Mouse (Mus musculus) right cerebral cortex, adult 2 months (tissue): ENCODE measurements at regions not wholly inside any gene's neighbourhood (a gene's known extent, or its start where the extent isn't known, plus 50 kb on each side); places are given as distances from the start of the nearest gene placed in this dataset.

ENCODE experiments used
- DNase-seq, 2 experiments: peaks; one replicate each; pipeline ENCODE4 v3.0.0; 2021 to 2022; ENCODE audit warnings: low spot score in 2 of 2

DNA sequence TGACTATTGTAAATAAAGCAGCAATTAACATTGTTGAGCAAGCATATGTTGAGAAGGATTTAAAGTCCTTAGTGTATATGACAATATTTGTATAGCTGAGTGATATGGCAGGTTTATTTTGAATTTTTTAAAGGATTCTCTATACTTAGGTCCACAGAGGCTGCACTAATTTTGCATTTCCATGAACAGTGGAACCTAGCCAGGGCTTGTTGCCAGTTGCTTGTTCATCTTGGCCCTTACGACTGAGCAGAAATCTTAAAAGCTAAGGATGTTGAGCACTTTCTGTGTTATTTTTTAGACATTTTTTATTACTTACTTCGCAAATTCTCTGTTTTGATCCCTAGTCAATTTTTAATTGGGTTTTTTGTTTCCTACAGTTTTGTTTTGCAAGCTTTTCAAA lies 417.8 kb downstream of the Cdh7 start:
- DNase-seq: peak; percentile 3 to 5

DNA sequence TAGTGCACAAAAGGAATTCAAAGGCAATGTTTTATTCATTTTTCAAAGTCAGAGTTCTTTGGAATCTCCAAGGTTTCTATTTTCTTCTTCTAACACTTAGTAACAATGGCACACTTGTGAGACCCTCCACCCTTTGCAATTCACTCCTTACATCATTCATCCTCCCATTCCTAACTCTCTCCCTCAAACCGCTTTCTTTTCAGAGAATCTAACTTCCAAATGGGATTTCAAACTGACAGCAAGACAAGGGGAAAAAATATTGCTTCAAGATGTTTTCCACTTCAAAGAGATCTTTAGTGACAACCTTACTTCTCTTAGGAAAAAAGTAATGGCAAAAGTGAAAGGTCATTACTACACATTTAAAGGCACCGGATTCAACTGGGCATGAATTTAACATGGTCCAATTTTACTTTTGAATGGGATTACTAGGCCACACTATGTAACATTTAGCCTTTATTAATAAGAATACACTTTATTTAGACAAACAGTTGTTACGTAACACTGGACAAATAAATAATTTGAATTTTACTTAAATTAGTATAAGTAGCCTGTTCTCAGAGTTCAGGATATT lies 465.6 kb downstream of the Cdh7 start:
- DNase-seq: no peak

DNA sequence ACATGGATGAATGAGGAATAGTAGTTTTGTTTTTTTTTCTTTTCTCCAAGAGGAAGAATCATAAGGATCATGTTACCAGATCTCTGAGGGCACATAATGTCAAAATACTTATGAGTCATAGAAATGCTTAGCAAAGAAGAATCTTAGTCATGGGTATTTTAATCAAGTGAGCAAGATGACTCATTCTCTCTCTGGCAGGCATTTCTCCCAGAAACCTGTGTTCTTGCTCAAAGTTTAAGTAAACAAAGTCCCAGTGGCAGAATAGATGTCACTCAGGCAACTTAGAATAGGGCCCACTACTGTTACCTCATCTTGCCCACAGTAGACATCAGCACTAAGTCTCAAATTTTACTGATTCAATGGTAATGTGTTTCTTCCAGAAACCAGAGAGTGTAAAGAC lies 493.9 kb downstream of the Cdh19 start:
- DNase-seq: no peak

DNA sequence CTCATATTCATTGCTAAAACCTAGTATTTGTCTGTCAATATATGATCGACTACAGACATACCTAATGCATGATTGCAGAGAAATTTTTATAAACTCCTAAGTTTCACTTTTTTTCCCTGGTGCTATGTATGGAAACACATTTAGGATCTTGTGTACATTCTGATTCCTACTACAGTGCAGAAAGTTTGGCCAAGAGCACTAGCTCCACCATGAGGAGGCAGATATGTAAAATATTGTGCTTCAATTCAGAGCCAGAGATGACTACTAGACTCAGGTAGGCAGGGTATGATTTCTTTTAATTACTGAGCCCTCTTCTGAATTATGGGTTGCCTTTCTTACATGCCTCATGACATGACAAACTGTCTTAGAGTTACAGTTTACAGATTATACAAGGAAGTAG lies 488.0 kb downstream of the Cdh19 start:
- peak in 1 of 2 experiments; percentile 7 for DNase-seq
